Mouse (Mus musculus) frontal cortex, postnatal 10 days (tissue): ENCODE results near the gene Asah2.
"Not testable (repeated sequence)": the region's sequence is repeated elsewhere in the genome, so short reads cannot be mapped to it uniquely, and the experiment has no call there.

Experiments used
- DNase-seq, 2 experiments: peaks; one replicate each; pipeline ENCODE4 v3.0.0; 2022; ENCODE audit warnings: low spot score in 2 of 2, mixed read lengths in 1 of 2

The Asah2 gene

DNA sequence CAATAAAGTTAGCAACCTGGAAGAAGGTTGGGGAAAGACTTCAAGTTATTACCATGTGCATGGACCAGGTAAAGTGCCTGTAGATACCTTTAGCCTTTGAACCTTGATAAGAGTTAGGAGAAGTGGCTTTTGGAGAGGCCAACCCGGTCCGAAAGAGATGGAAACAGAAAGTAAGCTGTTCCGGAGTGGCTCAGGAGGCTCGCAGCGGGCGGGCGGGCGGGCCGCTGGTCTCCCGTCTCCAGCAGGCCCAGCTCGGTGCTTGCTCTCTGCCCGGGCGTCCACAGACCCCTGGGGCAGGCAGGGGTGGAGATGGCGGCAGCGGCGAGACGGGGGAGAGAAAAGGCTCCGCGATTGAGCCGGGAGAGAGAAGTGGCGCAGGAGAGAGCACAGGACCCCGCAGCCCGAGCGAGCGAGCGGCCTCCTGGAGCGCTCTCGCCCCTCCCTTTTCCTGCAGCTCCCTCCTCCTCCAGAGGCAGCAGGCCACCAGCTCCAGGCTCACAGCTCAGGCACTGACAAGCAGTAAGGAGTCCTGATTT is at the start of gene Asah2:
Gene Asah2 (minus strand): TSS at position 441 of the 536 bp plus-strand sequence.
- DNase-seq, result peak in 1 of 2 experiments; percentile 64

DNA sequence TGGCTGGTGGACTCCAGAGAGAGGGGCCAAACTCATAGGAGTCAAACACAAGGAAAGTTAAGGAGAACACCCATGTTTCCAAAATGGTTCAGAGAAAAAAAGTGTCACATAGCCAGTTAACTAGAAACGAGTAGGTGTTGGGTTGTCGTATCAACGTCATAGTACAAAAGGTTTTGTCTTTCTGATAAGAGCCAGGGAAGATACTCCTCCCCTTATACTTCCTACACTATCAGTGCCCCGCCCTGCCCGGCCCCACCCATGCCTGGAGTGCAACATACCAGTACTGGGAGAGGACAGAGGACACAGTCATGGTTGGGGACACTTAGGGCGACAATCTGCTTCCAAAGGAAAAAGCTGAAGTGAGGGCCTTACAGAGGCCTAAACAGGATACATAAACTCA is 49.0 kb upstream of the Asah2 start:
- DNase-seq, result no peak

DNA sequence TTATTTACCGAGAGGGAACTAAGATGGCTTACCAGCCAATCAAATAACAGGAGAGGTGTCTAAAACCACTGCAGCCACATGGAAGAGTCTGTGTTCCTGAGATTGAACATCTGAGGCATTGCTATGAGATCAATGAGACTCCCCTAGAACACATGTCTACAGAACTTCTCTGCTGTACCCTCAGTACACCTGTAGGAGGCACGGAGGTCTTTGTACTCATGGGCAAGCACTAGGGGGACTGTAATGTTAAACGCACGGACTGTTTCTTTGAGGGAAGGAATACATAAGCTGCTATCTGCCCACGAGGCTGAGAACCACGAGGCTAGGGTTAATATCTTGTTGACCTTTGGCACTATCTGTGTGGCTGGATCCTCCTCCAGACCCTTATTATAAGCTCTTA is 44.5 kb upstream of the Asah2 start:
- DNase-seq, result no peak

DNA sequence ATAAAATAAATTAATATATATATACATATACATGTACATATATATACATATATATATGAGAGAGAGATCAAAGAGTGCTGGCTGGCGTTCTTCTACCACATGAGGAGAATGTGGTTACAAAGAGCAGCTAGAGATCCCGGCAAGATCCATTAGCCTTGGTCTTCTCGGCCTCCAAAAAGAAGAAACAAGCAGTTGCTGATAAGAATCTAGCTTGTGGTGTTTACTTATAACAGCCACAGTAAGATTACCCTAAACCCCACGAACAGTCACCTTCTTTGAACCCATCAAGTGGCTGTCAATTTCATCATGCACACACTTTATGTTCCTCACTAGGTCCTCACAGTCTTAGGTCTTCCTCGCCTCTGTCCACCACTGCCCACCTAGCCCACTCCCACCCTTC is 40.7 kb upstream of the Asah2 start:
- DNase-seq, result no peak

DNA sequence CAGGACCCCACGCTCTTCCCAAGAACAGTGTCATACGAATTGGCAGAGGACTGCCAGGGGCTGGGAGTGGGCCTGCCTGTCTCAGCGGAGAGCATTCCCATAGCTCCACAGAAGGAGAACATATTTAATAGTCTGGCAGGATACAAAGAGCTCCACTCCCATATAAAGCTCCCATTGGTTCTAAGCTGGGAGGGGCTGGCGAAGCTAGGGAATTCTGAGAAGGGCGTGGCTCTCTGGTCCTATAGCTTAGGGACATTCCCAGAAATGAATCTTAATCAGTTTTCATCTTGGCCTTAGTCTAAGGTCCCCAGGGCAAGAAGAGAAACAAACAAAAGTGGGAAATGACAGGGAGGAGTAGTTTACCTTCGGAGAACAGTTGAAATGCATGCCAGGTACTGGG is 34.4 kb upstream of the Asah2 start:
- no peak for DNase-seq

DNA sequence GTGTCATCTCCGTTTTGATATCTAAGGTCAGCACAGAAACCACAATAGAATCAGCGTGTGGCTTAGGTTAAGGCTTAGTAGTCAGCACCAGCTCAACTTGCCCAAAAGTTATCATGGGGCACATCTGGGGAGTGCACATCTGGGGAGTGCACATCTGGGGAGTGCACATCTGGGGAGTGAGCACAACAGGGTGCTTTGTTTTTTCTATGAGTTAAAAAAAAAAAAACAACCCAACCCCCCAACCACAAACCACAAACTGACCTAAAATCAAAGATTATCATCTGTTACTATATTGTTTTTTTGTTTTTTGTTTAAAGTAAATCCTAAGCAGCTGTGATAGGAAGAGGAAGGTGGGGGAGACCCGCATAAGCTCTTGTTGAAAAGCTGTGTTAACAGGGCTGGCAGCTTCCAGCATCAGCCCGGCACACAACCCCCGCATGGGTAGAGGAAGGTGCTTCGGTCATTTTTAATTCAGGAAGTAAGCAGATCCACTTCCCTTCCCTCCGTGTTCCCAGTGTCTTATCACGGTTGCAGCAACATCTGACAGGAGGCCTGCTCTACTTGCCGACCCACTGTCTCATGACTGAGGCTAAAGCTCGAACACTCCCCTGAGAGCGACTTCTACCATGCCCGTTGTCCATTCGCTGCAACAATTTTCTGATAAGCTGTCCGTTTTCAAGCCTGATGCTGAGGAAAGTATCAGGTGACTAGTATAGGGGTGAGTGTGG is 30.5 kb upstream of the Asah2 start:
- no peak for DNase-seq

DNA sequence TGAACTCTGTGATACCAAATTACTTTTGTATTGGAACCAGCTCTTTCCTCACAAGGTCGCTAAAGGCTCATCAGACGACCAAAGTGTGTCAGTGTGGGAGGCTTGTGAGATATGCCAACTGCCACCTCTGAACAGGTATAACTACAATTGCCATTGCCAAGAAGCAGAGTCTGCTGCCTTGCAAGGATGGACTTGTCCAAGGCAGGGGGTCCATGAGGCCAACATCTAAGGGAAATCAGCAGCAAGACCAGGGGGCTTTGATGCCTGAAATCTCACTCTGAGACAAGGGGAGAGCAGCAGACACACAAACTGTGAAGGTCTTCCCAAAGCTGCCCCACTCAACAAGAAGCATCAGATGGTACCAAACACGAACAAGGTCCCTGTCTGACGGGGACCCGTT is 29.9 kb upstream of the Asah2 start:
- no peak for DNase-seq

DNA sequence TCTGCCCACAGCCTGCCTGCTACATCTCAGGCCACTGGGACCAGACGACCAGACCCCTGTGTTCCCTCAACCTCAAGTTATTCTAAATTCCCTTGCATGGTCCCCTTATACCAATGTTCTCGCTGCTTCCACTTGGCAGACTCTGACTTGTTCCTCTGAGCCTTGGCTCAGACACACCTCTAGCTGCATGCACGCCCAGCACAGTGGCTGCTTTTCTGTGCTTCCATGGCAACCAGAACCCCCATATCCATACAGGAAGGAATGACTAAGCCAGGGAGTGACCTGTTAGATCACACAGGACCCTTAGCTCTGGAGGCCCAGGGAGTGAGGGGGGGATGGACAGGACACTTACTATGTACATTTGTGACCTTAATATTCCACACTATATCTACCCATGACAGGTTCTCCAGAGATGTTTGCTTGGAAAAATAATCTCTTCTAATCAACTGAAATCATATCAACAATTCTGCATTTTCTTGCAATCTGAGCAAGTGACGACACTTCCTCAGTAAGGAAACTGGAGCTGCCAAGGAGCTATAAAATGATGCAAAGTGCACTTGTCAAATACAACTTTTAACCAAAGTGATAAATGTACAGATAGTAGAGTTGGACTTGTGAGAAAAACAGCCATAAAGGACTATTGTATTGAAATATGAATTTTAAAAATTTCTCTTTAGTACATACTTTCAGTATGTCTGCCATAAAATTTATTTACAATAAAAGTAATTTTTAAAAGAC is 29.0 kb upstream of the Asah2 start:
- DNase-seq, result no peak

DNA sequence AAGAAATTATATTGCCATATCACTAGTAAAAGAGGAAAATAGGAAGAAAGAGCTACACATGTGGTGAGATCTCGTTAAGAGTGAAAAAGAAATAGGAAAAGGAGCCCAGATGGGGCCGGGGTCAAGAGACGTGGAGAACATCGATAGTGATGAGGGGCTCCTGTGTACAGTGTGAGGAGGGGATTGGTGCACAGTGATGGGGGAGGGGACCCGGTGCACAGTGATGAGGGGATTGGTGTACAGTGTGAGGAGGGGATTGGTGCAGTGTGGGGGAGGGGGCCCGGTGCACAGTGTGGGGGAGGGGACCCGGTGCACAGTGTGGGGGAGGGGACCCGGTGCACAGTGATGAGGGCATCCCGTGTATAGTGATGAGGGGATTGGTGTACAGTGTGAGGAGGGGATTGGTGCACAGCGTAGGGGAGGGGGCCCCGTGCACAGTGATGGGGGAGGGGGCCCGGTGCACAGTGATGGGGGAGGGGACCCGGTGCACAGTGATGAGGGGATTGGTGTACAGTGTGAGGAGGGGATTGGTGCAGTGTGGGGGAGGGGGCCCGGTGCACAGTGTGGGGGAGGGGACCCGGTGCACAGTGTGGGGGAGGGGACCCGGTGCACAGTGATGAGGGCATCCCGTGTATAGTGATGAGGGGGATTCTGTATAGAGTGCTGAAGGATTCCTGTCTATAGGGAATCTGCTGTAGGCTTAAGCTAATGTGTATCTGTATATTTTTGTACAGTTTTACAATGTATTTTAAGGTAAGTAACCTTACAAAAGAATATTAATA is 23.9 kb upstream of the Asah2 start:
- DNase-seq, result not testable (repeated sequence)

DNA sequence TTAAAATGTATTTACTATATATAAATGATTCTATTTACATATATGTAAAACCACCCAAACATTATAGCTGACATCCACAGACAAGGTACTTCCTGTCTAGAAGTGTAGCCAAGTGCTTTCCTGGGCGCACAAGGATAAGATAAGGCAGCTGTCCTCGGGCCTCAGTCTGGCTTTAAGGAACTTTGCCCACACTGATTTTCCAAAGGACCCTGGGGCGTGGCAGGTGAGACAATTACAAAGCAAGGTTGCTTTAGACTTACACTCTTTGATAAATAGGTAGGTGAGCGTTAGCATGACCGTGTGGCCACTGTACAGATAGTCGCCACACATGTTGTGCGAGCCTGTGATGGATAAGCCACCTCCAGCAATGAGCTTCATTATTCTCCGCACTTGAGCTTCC is 21.3 kb upstream of the Asah2 start:
- no peak for DNase-seq

DNA sequence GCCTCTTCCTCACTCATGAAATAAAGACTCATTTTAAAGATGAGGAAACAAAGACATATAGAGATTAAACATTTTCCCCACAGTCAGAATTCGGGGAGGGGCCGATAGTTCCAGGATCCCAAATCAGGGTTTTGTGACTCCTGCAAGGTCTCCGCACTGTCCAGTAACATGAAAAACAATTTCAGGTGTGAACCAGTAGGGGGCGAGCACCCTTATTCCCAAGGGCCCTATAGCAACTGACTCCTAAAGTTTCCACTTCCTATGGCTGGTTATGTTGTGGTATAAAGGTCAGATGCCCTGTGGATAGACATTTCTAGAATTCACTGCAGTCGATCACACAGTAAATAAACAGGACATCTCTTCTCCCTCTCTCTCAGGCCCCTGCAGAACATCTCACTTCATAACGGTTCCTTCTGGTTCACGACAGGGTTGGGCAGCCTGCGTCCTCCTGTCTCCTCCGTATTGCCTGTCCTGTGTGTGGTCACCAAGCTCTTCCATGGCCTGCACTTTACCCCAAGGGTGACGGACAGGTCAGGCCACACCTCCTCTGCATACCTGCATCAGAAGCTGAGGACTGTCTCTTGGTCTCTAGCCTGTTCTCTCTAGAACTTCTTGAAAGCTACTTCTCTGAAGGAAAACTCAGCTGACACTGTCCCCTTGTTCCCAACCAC is 19.3 kb upstream of the Asah2 start:
- DNase-seq, result no peak

DNA sequence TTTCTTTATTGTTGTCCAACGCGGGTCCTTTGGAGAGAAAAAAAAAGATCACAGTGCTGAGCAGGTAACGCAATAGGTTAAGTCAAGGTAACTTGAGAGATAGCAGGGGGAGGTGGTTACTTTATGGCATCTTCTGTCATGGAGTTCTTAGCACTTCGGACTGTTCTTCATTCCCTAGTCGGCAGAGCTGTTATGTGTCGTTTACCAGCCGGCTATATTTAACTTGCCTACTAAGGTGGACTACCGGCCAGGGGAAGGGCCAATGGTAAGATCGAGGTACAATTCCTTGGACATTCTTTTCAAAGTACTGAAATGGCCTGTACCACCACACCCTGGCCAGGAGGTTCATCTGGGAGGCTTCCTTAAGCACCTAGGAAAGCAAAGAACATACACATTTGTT is 16.1 kb upstream of the Asah2 start:
- no peak for DNase-seq

DNA sequence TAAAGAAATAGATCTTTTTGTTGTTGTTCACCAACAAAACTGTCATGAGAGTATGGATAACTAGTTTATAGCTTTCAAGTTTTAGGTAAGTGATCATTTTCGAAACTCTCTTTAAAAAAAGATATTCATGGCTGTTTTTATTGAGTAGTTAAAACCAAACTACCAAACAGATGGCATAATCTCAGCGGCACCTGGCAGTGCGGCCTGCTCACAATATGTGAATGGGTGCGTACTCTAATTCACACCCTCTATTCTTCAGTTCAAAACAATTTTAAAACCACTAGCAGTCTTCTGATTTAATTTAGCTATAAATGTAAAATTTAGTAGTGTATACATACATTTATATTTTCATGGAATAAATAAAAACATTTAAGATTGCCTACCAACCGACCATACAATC is 15.2 kb upstream of the Asah2 start:
- no peak for DNase-seq

DNA sequence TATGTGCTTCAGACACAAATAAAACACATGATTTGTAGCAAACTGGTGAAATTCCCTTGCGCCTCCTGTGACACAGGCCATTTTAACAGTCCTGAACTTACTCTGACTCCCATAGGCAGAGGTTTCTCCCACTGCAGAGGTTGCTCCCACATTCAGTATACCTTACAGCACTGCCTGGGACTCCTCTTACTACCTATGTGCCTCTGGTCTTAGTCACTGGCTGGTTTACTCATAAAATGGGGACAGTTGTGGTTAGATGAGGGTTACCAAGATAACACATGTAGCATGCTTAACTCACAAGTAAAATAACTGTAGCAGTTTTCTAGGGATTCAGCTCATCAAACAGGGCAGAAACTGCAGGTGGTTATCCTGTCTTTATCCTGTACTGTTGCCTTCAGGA is 12.8 kb upstream of the Asah2 start:
- no peak for DNase-seq

DNA sequence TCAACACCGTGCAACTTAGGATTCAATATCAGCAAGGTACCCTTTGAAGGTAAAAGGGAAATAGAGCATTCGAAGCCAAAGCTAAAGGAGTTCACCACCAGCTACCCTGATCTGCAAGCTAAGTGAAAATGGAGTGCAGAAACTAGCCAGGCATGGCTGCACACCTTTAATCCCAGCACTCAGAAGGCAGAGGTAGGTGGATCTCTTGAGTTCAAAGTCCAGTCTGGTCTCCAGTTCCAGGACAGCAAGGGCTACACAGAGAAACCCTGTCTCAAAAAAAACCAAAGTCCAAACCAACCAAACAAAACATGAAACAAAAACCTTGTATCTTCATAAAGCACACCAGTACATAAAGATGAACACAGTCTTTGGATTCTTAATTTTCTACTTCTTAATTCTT is 11.7 kb upstream of the Asah2 start:
- DNase-seq, result no peak

DNA sequence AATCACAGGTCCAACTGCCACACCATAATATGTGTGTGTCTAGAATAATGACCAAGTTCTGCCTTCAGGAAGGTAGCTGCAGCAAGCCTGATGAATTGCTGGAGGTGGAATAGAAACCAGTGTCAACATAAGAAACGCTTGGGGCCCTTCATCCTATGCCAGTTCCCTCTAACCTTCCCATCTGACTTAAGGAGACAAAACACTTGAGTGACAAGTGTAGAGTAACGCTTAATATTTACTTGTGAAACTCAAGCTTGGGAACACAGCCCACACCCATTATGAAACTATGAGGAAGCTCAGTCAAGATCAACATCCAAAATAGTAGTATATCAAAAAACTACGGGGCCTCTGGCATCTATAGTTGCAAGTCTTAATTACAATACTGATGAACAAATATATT is 10.5 kb upstream of the Asah2 start:
- DNase-seq, result no peak

DNA sequence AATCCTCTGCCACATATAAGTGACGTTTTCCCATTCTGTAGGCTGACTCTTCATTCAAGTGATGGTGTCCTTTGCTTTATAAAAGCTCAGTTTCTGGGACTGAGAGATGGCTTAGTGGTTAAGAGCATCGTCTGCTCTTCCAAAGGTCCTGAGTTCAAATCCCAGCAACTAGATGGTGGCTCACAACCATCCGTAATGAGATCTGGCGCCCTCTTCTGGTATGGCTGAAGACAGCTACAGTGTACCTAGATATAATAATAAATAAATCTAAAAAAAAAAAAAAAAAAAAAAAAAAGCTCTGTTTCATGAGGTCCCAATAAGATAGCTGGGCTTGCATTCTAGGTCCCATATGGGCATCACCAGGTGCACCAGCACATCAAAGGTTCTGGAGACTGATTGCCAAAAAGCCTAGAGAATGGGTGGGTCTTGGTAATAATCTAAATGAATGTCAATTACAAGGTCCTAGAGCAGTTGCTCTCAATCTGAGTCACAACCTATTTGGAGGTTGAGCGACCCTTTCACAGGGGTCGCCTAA is 9.5 kb upstream of the Asah2 start:
- DNase-seq, result no peak

DNA sequence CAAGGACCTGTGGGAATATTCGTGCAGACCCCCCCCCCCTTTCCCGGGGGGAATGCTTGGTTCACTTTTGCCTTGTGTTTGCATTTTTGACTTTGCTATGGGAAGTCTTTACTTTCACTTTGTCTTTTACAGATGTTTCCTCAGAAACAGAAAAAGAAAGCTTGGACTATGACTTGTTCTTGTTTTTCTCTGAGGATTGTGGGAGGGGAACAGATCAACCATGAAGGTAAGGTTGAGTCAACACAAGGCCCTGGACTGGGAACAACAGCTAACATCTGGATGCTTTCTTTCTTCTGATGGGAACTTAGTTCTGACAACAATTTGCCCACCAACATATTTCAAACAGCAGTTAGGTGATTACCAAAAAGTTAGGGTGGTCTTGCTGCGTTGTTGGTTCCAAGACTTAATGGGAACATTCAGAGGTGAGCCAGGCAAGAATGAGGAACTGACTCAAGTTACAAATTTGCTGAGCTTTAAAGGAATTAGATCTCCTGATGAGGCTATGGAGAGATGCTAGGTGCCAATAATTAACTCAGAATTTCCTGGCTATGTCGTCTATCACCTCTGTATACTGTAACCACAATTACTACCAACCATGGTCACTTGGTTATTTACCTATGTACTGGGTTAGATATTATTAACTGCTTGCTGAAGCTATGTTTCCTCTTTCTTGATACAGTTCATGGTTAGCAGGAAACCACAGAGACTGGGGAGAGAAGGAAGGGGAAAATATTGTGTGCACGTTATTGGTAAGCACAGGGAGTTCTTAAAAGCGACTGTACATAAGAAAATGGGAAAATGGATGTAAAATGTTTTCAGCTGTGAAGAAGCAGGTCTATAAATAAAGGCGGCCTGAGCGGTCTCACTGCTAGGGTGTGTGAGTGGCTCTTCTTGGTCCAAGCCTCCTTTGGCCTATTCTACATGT is 4.1 kb upstream of the Asah2 start:
- DNase-seq, result no peak

DNA sequence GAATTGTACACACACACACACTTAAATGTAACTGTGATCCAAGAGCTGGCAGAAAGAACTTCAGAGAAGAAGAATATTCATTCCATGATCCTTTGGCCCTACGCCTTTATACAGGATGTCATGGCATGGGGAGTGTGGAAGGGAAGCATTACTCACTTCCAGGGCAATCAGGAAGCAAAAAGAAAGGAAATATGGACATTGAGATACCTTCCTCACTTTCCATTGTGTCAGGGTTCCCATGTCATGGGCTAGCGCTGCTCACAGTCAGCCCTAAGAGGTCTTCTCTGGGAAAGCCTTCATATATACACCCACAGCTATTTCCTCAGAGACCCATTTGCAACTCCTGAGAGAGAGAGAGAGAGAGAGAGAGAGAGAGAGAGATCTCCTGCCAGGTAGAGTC is 1.3 kb downstream of the Asah2 start:
- no peak for DNase-seq

DNA sequence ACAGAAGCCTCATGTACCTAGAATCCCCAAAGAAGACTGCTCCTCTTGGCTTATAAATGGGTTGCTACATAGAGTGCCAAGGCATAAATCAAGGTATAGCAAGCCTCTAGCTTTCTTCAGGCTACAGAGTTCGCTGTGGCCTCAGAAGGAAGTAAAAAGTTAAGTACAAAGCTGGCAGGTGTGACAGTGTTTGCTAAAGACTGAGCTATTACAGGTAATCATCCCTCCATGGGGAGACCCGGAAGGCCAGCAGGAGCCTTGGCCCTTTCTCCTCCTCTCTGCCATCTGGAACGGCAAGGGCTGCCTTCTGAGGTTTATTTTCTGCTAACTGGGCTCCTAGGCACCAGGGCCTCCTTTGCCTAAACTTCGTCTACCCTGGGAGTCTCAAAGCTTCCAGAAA is 3.8 kb downstream of the Asah2 start:
- DNase-seq, result no peak

DNA sequence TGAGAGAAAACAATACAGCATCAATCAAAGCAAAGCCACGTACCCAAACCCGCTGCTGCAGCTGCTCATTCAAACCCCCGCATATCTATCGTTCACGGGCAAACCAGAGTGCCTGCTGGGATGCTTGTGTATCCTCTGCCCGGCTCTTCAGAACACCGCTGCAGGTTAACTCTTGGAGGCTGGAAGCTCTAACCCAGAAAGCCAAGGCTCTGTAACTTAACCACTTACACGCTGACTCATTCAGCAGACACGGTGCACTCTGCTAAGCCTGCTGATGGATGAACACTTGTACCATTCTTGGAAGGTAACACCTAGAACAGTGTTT is 5.1 kb downstream of the Asah2 start:
- DNase-seq, result no peak
